Mouse (Mus musculus) layer of hippocampus, adult 11-12 months (tissue): ENCODE results near the gene Ntf5.
"Not testable (repeated sequence)": the region's sequence is repeated elsewhere in the genome, so short reads cannot be mapped to it uniquely, and the experiment has no call there.

Experiments
- DNase-seq: peaks from one replicate; pipeline ENCODE4 v3.0.0; 2022; ENCODE audit warnings: low spot score

Gene Ntf5

GRCm38 (mm10) chr7:45462325-45462724, 48.8 kb downstream of the Ntf5 start:
- DNase-seq = no peak

GRCm38 (mm10) chr7:45462868-45463267, 49.4 kb downstream of the Ntf5 start:
- DNase-seq = not testable (repeated sequence)

GRCm38 (mm10) chr7:45463987-45464778, 50.7 kb downstream of the Ntf5 start:
- DNase-seq = no peak

- DNase-seq = no peak
Observed at GRCm38 (mm10) chr7:45465112-45465511, 51.6 kb downstream of the Ntf5 start.

- no peak for DNase-seq
Observed at GRCm38 (mm10) chr7:45465549-45465948, 52.1 kb downstream of the Ntf5 start.

GRCm38 (mm10) chr7:45466283-45467089, 53.0 kb downstream of the Ntf5 start, which contains the start of gene Bax:
Gene Bax, minus strand, starts transcription at chr7:45466898.
- DNase-seq = peak; percentile 97
